Mouse (Mus musculus) adrenal gland (tissue): ENCODE results near the gene Picalm.

ENCODE experiments used
- intact Hi-C: fragments of 180-260 bp; cut with DNase I; formaldehyde crosslinking; loops from one replicate; pipeline ENCODE4 v1.15.1; 2025
- long read RNA-seq, 2 experiments: library from polyadenylated mRNA; unstranded; transcript quantifications; one replicate each; pipeline ENCODE4 v2.0.0; 2020; ENCODE audit warnings: borderline replicate concordance in 1 of 2; ENCODE audit not compliant: insufficient replicate concordance in 1 of 2

Picalm gene
- long read RNA-seq, experiment 1, partial matches to known transcripts: 4 of 13 reads
- long read RNA-seq, experiment 1, other reads (novel, unspliced or antisense): 8 of 13 reads
- long read RNA-seq, experiment 2, partial matches to known transcripts: 4 of 12 reads
- long read RNA-seq, experiment 2, other reads (novel, unspliced or antisense): 6 of 12 reads

GRCm38 (mm10) chr7:90129732-90130392 lies at the start of gene Picalm:
Picalm (plus strand) TSS chr7:90130213.
- intact Hi-C loops: loop anchor here (5.0 kb wide), 1 partner anchor 103 kb away; no protein-coding TSS in a partner anchor

- intact Hi-C loops: no loop called here
Measured at GRCm38 (mm10) chr7:90083799-90084198, 46.2 kb upstream of the Picalm start.

- intact Hi-C loops: no loop called here
Measured at GRCm38 (mm10) chr7:90084531-90084930, 45.5 kb upstream of the Picalm start.

GRCm38 (mm10) chr7:90085713-90086112 lies 44.3 kb upstream of the Picalm start:
- intact Hi-C loops: no loop called here

GRCm38 (mm10) chr7:90086821-90087220 lies 43.2 kb upstream of the Picalm start:
- intact Hi-C loops: no loop called here

GRCm38 (mm10) chr7:90090996-90091395 lies 39.0 kb upstream of the Picalm start:
- intact Hi-C loops: no loop called here

- intact Hi-C loops: no loop called here
Measured at GRCm38 (mm10) chr7:90091756-90092155, 38.3 kb upstream of the Picalm start.

GRCm38 (mm10) chr7:90092452-90093450 lies 37.3 kb upstream of the Picalm start:
- intact Hi-C loops: no loop called here

GRCm38 (mm10) chr7:90095097-90095496 lies 34.9 kb upstream of the Picalm start:
- intact Hi-C loops: no loop called here

GRCm38 (mm10) chr7:90095766-90096372 lies 34.1 kb upstream of the Picalm start:
- intact Hi-C loops: no loop called here

- intact Hi-C loops: no loop called here
Measured at GRCm38 (mm10) chr7:90096609-90097008, 33.4 kb upstream of the Picalm start.

- intact Hi-C loops: no loop called here
Measured at GRCm38 (mm10) chr7:90098253-90098652, 31.8 kb upstream of the Picalm start.

- intact Hi-C loops: no loop called here
Measured at GRCm38 (mm10) chr7:90099248-90099647, 30.8 kb upstream of the Picalm start.

- intact Hi-C loops: no loop called here
Measured at GRCm38 (mm10) chr7:90100614-90101160, 29.3 kb upstream of the Picalm start.

GRCm38 (mm10) chr7:90116100-90116499 lies 13.9 kb upstream of the Picalm start:
- intact Hi-C loops: no loop called here

GRCm38 (mm10) chr7:90120106-90120505 lies 9.9 kb upstream of the Picalm start:
- intact Hi-C loops: no loop called here

- intact Hi-C loops: no loop called here
Measured at GRCm38 (mm10) chr7:90124991-90125390, 5.0 kb upstream of the Picalm start.

GRCm38 (mm10) chr7:90128631-90129200 lies 1.3 kb upstream of the Picalm start:
- intact Hi-C loops: no loop called here

- intact Hi-C loops: no loop called here
Measured at GRCm38 (mm10) chr7:90129271-90129731, 712 bp upstream of the Picalm start.
